Mouse (Mus musculus) thymus, adult 18-20 months (tissue): ENCODE results near the gene Btbd3.

Experiments used
- DNase-seq, 2 experiments: peaks; one replicate each; pipeline ENCODE4 v3.0.0; 2022; ENCODE audit warnings: mixed read lengths in 2 of 2

The Btbd3 gene

DNA sequence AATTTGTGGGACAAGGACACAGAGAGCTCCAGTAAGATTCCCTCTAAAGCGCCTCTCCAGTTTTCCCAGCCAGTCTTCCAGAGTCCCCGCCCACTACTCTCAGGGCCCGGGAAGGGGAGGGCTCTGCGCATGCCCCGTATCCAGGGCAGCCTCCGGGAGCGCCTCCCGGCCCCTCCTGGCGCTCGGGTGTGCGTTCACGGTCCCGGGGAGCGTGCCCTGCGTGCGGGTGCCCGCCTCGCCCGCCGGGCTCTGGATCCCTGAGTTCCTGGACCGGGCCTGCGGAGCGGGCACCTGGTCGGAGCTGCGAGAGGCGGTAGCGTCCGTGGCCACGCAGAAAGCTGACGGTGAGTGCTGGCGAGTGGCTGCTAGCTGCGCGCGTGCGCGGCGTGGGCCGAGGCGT, at the start of gene Btbd3:
TSS of gene Btbd3 (plus strand) at position 155 of the 400 bp plus-strand sequence.
- peak; percentile 50 to 60 for DNase-seq

DNA sequence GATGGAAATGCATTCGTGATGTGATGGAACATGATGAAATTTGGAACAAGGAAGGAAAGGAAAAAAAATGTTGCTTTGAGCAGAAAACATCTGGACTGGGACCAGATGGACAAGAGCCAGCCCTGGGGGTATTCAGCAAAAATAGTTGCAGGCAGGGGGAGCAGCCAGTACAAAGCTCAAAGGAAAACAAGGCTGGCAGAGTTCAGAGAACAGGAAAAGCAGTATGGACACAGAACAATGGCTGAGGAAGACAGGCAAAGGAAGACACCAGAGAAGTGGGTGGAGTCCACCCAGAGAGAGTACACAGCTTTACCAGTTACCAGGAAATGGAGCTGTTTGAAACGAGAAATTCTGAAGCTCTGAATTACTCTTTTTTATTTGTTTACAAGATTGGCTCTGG, 40.8 kb upstream of the Btbd3 start:
- DNase-seq = no peak

DNA sequence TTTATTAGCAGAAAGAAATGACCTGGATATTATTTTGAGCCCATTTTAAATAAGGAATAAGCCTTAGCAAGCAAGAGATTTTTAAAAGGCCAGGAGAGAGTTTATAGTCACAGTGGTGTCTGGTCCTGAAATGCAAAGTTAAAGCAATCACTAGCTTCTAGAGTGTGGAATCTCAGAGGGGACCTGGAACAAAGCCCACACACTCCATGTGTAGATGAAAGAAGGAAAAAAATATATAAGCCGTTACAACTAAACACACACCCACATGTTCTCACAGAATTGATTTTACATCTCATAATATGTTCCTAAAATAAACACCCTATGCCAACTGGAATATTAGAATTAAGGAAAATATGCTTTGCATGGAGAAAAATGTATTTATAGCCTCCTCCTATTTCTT, 36.1 kb upstream of the Btbd3 start:
- no peak for DNase-seq

DNA sequence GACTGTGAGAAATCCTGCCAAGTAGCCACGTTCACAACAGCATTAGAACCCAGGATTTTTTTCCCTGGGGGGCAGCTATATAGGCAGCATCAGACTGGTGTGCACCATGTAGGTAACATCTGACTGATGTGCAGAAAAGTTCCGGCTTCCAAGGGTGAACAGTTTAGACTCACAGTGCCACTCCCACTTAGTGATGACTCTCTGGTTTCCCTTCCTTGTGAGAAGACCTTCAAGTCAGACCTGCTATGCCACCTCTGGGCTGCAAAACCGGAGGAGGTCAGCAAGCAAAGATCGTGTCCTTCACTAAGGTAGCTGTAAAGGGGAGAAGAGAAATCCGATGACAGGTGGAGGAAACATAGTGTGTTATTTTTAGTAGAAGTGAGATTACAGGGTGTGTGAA, 24.1 kb upstream of the Btbd3 start:
- no peak for DNase-seq

DNA sequence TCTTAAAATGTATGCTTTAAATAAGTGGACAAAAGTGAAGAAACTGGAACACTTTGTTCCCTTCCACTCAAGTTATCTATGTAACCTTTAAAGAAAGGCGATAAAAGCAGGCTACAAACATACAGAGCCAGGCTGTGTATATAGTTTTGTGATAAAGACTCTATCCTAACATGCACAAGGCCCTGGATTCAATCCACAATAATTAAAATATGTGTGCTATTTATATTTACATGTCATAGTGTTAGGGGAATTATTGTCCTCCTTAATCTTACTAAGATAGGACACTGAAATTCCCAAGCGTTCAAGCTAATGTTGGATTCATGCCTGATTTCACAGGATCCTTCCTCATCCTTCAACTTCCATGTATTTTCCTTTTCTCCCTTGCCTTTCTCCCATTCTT, 20.2 kb upstream of the Btbd3 start:
- DNase-seq = no peak

DNA sequence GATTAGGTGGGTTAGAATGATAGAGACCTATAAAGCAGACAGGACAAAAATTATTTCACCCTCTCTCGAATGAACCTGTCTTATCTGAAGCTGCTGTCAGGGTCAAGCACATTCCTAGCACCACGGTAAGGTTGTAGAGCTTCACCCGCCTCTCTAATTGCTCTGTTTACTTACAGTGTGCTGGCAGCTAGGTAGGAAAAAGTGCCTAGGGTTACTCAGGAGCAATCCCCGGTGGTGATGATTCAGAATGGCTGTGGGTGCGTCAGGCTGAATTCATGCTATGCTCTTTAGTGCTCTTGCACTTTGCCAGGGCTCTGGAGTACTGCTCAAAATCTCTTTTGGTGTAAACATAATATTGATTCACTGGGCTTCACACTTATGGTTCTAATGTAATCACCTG, 13.9 kb upstream of the Btbd3 start:
- DNase-seq = no peak

DNA sequence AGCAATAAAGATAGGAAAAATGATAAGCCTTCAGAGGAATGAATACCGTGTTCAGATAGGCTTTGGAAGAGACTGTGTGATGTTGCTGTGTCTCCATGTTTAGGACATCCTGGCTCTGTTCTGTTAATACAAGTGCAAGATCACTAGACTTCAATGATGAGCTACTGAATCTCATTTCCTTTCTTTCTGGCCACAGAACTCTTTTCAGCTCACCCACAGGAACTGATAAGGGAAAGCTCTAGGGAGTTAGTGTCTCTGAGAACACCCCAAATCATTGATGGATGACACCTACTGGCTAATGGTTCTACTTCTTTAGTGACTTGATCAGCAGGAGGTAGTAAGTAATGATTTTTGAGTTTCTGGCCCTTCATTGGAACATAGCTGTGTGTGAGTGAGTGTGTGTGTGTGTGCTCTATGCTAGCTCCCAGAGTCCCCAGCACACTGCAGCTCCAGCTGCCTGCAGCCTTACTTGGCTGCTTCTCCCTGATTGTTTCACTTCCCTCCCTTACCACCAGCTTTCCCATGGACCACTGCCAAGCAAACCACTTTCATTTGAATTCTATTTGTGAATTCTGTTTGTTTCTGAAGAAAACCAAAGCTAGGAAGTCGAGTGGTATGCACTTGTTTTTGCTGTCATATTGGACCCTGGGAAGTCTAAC, 10.6 kb upstream of the Btbd3 start:
- DNase-seq = no peak

DNA sequence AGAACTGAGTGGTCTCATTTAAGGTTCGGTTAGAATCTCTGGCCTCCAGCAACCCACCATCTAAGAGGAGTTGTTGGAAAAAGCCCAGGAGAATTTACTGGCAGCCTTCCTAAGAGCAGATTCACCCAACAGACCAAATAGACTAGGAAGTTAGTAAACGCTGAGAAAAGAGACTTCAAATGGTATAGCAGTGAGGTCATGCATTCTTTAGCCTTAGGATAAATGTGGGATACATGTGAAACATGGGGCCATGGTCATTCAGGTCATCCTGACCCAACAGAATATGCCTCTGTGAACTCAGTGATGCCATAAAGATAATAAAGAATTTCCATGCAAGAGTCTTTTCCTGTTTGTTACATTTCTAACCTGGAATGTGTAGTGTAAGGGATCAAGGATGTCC, 8.4 kb upstream of the Btbd3 start:
- DNase-seq = no peak

DNA sequence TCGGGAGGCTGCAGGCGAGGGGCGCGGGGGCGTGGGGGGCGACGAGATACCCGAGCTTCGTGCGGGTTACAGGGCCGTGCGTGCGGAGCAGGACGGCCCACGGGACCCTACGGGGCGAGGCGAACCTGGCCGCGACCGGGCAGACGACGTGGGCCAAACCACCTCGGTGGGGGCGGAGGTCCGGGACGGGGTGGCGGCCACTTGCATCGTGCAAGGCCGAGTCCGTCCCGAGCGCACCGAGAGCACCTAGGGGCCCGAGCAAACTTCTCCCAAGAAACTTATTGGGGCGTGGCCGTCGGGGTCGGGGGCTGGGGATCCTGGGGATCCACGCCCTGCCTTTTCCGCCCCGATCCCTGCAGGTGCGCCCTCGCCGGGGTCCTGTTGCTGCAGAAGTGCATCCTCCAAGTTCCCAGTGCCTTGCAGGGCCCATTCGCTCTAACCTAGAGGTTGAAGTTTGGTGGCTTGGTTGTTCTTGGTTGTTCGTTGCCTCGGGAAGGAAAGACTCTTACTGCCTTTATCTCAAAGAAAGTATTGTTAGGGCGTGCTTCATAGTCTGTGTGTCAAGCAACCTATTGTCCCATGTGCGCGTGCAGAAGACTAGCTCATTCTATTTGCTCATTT, 596 bp downstream of the Btbd3 start:
- peak; percentile 16 to 25 for DNase-seq

DNA sequence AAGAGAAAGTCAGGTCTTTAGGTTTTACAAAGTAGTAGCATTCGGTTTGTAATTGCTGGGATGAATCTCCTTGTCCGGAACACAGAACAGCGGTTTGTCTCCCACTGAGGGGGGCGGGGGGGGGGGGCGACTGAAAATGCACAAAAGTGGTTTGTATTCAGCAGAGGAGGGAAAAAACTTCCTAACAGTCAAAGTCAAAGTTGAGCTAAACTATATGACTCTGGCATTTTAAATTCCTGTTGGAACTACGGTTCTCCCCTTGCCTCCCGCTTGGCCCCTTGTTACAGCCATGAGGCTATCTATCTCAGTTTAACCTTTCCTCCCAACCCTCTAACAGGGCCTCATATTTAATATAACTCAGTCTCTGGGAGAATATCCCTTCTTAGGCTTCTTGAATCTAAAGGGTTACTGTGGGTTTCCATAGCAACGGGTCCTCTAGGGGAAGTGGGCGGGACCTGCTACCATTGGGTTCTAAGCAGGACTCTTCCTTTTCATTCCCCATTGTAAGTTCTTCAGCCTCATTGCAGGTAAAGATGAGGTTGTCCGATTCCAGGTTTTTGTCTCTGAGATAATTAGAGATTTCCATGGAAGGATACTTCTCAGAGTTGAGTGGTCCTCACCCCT, 1.4 kb downstream of the Btbd3 start:
- DNase-seq = peak; percentile 11 to 39

DNA sequence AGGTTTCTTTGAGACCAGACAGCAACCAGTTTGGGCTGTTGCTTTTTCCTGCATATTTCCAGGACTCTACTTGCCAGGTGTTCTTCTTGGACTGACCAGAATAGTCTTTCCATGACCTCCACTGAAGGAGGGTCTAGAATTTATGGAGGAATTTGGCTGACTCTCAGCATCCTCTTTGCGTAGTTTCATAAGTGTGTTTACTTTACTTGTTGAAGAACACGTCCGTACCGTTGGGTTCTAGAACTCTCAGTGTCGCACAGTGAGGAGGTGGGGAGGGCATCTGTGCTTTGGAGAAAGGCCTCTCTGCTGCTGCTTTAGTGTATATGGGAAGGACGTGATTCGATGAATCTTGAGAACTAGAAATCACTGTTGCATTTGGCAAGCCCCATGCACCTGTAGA, 4.8 kb downstream of the Btbd3 start:
- DNase-seq = no peak

DNA sequence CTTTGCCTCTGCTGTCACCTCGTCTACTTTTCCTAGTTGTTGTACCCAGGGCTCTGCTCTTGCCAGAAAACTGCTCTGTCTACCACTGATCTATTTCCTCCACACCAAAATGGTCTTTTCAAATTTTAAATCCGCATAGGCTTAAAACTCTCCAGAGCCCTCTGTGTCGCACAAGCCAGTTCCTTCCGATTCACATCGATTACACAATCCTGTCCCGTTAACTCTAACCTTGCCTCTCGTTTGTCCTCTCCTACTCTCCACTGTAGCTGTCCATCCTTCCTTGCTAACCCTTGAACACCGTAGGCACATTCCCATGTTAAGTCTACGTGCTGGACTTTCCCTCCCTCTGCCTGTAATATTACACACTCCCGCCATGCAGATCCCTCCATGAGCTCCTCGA, 6.5 kb downstream of the Btbd3 start:
- DNase-seq = no peak

DNA sequence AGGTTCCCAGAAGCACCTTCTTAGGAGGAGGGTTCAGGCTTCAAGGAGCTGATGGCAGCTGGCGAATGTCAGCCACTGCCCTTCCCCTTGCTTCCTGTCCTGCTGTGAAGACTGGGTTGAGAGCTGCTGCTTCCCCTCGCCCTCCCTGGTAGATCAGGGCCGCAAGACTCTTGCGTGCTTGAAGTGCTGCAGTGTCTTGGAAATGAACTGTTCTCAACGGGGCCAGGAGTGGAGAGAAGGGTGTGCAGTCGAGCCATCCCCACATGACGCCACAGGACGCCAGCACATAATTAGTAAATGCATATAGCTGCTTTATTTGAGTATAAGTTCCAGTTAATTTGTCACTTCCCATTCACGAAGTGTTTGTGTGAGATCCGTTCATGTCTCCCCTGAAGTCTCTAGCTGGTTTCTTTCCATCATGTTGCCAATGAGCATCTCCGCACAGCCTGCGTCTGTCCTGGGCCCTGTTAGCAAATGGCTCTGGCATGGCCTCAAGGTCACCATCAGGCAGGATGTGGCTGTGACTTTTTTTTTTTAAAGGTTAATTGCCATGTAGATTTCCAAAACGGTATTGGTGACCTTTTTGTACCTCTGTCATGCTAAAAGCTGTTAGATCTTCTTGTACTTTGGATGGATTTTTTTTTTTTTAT, 9.1 kb downstream of the Btbd3 start:
- peak; percentile 27 to 34 for DNase-seq

DNA sequence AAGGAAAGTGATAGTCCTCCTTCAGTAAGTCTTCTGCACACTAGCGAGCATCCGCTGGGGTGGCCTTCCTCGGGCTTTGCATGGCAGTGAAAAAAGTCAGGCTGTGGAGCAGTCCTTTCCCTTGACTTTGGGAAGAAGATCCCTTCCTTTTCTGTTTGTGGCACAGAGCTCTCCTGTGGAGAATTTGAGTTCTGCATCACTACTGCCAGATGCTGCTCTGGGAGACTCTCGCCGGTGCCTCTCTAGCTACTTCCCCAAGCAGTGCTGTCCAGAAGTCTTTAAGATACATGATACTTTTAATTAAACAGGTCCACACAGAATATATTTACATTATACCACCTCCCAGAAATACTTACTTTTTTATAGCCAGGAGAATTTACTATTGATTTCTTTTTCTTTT, 10.3 kb downstream of the Btbd3 start:
- DNase-seq = no peak

DNA sequence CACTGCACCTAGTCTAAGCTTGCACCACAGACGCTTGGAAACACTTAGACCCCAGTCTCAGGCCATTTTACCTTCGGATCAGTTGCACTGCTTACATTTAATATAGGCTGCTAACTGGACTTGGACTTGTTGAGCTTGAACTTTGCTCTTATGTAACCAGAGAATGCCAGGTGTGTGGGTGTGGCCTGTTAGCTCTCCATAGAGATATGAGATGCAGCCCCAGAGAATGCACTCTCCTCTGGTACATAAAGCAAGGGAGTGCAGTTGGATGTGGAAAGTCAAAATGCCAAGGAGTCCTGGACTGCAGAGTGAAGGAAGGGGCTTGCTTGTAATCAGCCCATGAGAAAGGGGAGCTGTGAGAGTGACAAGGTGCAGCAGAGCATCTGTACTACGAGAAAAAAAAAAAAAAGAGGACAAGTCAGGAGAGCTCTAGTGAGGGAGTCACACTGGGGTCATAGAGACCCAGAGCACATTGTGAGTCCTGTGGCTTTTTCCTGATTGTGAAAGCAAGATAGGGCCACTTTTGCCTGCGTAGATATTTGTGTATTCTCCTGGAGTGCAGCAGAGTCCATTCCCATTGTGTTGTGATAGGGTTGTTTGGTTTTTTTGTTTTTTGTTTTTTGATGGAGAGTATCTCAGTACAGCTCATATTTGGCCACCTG, 11.6 kb downstream of the Btbd3 start:
- no peak for DNase-seq

DNA sequence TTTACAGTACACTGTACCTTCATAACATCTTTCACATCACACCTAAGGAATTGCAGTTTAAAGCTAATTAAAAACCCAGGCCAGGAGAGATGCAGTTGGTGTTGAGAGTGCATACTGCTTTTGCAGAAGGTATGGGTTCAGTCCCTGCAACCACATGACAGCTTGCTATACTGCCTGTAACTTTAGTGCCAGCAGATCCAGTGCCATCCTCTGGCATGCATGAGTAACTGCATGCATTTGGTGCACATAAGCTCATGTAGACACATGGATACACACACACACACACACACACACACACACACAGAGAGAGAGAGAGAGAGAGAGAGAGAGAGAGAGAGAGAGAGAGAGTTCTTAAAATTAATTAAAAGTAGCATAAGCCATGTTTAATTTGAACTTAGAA, 13.0 kb downstream of the Btbd3 start:
- no peak for DNase-seq

DNA sequence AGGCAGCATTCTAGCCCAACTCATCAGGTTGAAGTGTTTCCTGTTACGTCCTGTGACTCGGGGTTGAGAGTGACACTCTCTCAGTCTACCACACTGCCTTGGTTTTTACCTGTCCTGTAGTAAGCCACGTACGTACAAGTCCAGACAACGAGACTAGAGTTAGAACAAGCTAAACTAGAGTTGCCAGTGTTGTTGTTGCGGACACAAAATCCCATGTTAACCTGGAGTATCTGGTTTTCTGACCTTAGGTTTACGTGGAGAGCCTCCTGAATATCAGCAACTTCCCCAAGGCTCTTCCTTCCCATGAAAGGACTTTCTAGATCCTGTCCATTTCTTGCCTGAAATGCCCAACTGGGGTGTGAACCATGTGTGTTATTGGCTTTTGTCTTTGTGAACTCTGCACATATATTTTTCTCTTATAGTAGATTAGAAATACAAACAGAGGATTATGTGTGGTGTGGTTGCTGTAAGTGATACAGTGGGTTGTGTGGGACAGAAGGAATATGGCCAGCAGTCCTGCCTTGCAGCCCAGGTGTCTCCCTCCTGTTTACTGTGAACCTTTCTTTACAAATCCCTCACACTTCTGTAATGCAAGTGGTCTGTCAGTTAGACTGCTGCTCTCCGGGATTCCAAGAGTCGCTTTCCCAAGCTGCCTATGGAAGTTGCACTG, 17.2 kb downstream of the Btbd3 start:
- DNase-seq = no peak

DNA sequence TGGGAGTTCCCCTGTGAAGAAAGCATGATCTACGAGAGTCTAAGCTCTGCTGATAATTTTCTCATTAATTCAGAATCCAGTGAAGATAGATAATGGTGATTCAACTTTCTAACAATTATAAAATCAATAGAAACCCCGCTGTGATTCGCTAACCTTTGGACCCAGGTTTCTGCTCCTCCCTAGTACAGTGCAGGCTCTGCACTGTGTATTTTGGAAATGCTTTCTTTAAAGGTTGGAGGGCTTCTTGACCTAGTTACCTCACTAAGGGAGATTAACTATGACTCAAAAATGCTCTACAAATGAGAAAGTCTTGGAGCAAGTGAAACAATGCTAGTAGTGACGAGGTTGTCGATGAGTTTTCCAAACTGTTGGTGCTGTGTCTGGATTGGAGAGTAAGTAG, 17.7 kb downstream of the Btbd3 start:
- DNase-seq = no peak

DNA sequence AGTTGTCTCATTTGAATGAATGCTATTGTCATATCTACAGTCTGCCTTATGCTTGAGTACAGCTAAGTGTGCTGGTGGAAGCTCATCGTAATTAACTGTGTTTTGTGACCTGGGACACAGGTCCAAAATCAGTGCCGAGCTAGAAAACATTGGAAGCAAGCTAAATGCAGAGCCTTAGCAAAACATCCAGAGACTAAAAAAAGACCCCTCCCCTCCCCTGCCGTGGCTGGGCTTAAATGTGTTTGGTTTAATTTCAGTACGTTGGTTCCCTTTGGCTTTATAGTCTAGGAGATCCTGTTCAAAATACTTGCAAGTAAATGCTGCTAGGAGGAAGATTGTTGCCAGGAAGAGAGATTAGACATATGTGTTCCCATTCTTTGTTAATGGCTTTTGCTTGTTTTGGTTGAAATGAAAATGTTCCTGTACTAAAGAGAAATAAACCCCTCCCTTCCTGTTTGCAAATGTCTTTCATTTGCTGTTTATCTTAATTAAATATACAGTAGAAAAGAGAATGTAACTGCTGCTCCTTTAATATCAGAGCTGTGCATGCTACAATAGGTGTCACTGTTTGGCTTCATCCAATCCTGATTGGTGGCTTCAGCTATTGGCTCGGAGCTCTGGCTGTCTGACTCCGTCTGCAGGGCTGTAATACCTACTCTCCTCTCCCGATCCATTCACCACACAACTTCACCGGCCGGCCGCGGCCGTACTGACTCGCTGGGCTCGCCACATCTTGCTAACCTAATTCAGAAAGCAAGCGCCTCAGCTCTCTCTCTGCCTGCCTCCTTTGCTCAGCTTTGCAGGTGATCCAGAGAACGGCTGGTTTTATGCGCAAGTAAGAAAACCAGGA, 21.7 kb downstream of the Btbd3 start:
- no peak for DNase-seq

DNA sequence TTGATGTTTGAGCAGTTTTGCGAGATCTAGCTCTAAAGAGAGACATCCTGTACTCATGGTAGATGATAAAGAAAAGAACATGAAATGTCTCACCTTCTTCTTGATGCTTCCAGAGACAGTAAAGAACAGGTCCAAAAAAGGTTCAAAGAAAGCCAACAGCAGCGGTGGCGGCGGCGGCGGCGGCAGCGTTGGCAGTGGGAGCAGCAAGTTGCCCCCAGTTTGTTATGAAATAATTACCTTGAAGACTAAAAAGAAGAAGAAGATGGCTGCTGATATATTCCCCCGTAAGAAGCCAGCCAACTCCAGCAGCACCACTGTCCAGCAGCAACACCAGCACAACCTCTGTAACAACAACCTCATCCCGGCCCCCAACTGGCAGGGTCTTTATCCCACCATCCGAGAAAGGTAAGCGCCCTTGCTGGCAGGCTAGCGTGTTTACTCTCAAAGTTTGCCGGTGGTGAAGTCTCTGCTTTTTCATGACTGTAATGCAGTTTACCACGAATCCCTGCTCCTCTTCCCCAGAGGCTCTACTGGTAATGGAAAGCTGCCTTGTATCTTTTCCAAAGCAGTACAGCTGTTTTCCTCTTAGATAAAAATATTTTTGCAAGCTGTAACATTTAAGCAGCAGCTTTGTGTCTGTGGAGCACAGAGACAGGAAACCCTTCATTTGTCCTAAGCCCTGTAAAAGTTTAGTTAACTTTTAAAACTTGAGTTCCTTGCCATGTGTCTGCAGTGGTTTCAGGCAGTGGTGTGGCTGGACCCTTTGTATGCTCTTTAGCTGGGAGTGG, 22.7 kb downstream of the Btbd3 start:
- no peak for DNase-seq

DNA sequence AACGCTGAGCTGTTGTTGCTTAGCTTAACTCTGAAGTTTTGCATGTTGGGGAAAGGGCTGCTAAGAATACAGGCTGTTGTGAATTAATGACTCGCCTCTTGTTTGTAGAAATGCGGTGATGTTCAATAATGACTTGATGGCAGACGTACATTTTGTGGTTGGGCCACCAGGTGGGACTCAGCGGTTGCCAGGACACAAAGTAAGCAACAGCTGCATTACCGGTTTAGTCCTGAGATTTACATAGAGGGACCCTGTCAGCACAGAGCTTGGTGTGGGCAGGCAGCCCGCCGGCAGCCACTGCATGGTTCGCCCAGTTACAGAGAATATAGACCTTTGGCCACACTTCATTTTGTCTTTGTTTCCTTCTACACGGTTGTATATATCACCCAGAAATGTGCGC, 23.3 kb downstream of the Btbd3 start:
- DNase-seq = no peak
